Mouse (Mus musculus): Measurements from ENCODE around the gene Wdr18.

The Wdr18 gene

DNA sequence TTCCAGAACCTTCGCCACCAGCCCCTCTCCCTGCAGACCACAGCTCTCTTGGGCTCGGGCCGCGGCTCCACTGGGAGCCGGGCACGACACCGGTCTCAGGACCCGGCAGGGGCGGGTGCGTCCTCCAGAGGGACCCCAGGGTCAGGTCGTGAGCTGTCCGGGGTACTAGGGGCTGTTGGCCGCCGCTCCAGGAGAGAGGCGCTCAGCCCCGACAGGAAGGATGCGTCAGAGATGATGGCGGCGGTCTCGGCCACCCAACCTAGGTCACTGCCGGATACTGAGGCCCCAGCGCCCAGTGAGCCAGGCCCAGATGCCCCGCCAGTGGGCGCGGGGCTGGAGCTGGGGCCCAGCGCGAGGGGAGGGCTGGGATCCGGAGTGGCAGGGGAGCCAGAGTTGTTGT is 17.4 kb downstream of the Wdr18 start:
- DNase-seq (ENCODE audit: low spot score in 2 of 2): no peak

DNA sequence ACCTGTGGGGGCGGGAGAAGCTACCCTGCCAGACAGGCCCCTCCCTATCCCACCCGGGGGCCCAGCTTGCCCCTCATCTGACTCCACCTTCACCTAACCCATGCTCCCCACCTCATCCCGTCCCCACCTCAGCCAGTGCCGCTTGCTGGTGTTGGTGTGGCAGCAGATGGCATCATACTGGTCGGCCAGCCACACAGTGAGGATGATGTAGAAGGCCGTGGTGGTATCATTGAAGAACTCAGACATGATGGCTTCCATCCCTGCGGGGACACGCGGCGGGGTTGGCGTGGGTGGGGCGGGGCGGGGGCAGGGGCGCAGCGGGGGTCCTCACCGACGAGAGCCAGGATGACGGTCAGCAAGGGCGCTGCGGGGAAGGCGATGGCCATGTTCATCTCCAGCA is 18.1 kb downstream of the Wdr18 start:
- no peak for DNase-seq (ENCODE audit: low spot score in 2 of 2)

DNA sequence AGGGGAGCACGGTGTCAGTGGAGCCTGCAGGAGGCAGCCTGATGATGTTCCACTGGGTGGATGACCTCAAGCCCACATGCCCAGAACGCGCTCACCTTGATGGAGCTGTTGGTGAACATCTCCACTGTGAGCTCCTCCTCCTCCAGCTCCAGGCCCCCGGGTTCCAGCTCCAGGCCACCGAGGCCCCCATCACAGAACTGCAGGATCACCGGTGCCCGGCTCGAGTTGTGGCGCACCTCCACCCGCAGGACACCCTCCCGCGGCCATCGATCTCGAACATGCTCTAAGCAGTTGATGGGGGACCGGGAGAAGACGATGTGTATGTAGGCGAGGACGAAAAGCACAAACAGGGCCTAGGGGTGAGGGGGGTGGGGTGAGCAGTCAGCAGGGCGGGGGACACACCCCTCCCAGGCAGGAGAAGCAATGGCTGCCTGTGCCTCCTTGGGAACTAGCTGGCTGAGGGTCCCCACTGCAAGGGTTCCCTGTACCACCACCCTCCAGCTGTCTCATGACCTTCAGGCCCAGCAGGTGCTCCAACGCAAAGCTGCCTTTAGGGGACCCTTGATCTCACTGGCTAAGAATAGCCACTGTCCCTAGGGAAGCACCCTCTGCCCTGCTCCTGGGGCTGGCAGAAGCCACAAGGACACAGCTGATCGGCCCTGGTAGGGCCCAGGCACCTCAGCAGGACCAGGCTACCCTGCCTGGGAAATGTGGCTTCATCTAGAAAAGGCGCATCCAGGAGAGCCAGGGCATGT is 19.6 kb downstream of the Wdr18 start:
- DNase-seq (ENCODE audit: low spot score in 2 of 2): no peak

DNA sequence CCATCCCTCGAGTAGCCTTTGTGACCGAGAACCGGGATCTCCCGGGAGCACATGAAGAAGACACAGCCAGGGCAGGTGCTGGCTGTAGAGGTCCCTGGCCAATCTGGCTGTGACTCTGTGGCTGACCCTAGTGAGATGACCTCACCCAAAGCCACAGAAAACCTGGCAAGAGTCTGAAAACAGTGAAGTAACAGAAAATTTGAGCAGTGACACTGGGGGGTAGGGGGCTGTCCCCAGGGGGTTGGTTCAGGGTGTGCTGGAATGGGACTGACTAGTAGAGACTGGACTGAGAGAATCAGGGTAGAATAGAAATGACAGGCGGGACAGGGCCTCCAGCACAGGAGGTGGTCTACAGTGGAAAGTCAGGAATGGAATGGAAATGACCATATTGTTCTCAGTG is 23.3 kb downstream of the Wdr18 start:
- DNase-seq (ENCODE audit: low spot score in 2 of 2): no peak

DNA sequence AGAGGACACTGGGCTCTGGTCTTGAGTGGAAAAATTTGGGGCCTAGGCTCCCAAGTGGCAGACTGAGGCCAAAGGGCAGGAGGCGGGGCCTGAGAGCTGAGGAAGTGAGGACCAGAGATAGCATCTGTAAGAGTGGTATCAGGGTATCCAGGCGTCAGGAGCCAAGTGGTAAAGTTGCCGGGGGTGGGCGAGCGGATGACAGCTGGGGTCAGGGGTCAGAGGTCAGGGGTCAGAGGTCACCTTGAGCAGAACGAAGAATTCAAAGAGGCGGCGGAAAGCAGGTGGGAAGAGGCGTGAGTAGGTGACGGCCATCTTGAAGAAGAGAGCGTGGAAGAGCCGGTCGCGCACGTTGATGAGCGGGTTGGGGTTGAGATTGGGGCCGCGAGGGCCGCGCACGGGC is 23.7 kb downstream of the Wdr18 start:
- peak; percentile 56 to 71 for DNase-seq (ENCODE audit: low spot score in 2 of 2)

DNA sequence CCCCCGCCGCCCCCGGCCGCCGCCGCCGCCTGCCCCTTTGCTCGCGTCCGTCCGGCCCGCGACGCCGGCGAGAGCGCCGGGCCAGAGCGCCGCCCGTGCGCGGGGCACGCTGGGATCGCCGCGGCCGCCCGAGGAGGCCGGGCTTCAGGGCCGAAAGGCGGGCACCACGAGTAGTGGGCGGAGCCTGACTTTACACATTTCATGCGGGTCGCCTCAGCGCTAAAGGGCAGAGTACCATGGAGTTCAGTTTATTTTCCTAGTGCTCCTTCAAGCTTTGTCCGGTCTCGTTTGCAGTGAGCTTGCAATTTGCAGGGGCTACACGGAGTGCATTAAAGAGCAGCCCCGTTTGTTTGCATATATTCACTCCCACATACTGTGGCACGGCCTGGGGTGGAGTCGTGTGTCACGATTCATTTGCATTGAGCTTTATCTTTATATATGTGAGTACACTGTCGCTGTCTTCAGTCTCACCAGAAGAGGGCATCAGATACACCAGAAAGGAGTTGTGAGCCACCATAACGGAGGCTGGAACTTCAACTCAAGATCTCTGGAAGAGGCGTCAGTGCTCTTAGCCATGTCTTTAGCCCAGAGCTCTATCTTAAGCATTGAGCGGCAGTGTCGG is 24.4 kb downstream of the Wdr18 start, which contains the start of gene Tmem259:
Gene Tmem259 (minus strand): TSS at position 136 of the 622 bp plus-strand sequence.
- DNase-seq (ENCODE audit: low spot score in 2 of 2): peak; percentile 77 to 79

DNA sequence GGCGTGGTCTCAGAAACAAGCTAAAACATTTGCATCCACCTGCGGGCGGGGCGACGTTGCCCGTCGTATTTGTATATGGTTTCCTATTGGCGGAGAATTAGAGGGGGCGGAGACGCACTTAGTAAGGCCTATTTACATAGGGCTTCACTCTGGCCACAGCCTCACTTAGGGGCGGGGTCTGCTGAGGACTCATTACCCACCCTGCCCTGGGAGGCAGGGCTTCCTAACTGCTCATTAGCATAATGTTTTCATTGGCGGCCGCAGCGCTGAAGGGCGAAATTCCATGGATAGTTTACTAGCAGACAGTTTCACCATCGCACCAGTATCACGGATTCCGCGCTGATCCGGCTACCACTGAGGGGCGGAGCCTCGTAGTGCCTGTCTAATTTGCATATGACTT is 24.9 kb downstream of the Wdr18 start:
- DNase-seq (ENCODE audit: low spot score in 2 of 2): peak; percentile 96 to 98

DNA sequence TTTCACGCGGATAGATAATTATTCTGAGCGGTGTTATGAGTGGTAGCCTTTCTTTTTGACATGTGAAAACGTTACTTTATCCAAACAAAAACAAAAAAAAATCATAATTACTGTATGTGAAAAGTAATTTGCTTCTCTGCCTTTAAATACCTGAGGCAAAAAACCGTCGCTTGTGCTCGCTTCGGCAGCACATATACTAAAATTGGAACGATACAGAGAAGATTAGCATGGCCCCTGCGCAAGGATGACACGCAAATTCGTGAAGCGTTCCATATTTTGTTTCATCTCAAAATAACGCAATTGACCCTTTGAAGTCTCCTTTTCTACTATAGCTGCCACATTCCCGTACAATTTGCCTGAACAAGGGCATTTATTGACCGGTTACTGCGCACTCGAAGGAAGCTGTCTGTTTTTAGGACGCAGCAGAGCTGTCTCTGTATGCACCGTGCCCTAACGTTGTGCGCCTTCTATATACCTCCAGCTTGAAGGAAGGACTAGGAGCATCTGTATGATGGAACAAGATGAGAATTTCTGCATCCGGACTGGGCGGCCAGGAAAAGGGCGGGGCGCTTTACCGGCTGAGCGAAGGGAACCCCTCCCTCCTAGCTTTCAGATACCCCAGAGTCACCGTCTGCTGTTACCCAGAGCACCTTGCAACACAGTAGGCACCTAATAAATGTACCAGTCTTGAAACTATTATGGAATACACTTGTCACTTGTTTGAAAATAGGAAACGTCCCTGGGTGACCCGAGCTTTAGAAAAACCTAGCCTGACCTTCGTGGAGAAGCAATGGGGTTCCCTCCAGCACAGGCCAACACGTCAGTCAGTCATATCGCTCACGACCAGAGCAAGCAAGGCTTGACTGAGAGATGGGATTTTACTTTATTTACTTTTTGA is 25.6 kb downstream of the Wdr18 start:
- DNase-seq (ENCODE audit: low spot score in 2 of 2): peak; percentile 58 to 61

DNA sequence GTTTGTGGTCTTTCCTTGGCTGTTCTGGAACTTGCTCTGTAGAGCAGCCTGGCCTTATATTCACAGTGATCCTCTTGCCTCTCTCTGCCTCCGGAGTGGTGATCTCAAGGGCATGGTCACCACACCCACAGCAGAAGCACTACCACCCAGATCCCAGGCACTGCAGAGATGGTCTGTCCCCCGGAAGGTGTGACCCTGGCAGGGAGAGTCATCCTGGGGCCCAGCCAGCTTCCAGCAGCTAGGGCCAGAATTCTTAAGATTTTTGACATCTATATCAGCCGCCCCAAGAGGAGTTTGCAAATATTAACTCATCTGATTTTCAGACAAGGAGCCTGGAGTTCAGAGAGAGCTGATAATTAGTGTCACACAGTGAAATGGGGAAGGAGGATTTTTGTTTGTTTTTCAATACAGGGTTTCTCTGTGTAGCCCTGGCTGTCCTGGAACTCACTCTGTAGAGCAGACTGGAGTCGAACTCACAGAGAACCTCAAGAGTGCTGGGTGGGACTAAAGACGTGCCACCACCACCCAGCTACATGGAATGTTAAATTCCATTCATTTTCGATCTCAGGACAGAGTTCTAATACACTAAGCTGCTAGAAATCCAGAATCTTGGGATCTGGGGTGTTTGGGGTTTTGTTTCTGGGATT is 26.4 kb downstream of the Wdr18 start:
- DNase-seq (ENCODE audit: low spot score in 2 of 2): no peak

DNA sequence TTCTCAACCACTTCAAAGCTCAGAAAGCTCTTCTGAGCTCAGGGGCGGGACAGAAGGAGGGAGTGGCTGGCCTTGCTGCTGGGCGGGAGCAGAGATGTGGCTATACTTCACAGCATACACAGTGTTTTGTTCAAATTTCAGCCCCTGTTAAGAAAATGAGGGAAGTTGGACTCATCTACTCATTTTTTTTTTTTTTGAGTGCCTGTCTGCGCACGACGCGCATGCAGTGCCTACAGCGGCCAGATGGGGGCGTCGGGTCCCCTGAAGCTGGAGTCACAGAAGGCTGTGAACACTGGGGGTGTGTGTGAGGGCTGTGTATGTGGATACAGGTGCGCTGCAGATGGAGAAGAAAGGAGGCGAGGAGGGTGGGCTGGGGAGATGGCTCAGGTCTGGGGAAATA is 27.0 kb downstream of the Wdr18 start:
- DNase-seq (ENCODE audit: low spot score in 2 of 2): peak; percentile 69 to 76

DNA sequence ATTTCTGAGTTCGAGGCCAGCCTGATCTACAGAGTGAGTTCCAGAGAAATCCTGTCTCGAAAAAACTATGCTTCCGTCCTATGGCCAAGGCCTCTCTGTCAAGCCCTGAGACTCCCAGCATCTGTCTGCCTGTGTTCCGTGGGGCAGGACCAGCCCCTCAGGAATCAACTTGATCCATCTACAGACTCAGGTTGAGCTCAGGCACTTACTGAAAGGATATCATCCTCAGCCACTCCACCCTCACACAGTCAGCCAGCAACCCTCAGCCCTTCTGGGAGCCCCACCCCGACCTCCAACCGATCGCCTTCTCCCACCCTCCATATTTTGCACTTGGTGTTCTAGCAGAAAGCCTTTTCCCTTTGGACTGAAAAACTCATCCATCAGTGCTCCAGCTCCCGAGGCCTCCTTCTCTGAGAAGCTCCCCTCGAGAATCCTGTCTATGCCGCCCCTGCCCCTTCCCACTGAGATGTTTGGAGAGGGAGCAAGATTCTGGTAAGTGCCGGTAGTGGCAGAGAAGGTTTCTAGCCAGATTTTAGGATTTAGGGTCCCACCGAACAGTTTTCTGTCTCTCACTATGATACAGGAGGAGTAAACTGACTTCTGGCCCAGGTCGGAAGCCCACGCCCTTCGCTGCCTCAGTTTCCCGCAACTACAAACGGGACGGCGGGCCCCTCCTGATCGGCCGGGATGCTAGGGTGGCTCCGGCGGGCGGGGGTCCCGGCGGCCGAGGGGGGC is 28.0 kb downstream of the Wdr18 start:
- DNase-seq (ENCODE audit: low spot score in 2 of 2): no peak

DNA sequence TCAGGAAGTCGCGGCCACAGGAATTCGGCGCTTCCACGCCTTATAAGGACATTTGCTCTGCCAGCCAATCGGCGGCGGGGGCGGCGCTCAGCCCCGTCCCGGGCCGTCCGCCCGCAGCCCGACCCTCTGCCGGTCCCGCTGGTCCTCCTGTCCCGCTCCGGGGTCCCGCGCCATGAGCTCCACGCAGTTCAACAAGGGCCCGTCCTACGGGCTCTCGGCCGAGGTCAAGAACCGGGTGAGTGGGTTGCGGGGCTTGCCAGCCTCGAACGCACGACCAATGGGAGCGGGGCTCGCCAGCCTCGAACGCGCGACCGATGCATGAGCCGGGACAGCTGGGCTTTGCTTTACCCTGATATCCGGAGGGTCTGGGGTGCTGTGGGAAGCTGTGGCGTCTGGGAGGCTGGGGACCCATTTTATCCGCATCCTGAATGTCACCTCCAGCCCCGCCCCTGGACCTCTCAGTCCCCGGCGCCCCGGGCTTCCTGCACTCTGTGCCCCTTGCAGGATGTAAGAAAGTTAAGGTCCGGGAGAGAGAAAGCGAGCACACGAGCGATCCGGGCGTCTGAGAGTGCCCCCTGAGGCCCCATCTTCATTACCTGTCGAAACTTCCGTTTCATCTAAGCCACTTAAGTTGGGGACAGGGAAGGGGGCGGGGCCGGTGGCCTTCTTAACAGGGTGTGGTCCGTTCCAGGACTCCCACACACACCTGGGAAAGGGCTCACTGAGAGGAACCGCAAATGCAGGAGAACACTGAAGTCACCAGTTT is 28.7 kb downstream of the Wdr18 start, which contains the start of gene Cnn2:
Gene Cnn2 (plus strand): TSS at position 79 of the 766 bp plus-strand sequence.
- no peak for DNase-seq (ENCODE audit: low spot score in 2 of 2)

DNA sequence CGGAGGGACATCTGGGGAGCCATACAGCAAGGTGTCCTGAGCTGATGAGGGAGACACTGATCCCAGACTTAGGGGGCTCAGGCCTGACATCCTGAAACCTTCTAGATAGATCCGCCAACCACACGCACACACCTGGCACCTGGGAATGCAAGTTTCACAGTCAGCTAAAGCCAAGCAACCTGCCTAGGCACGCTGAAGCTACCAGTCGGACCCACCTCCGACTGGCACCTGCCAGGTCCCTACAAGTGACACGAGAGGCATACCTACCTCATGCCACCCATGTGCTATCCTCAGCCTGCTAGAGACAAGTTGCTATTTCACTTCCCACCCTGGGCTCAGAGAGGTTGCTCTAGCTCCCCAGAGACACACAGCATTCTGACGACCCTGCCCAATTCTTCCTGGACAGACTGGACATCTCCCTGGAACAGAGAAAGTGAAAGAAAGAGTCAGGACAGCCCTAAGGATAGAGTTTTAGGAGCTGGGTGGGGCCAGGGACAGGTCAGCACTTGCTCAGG is 29.4 kb downstream of the Wdr18 start:
- DNase-seq (ENCODE audit: low spot score in 2 of 2): no peak

DNA sequence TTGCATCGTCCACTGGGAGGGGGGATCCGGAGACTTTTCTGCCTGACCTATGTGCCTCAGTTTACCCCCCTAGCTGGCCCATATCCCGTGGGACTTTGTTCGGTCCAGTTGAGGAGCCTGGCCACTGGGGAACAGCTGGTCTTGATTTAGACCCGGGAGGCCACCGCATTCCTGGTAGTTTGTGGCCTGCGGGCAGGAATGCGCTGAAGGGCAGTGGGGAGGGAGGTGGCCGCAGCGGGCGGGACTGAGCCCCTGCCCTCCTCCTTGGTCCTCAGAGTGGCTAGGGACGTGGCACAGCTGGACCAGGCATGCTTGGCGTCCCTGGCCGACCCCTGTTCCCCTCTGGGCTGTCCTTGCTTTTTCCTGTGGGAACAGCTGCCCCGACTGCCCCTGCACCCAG is 29.9 kb downstream of the Wdr18 start:
- DNase-seq (ENCODE audit: low spot score in 2 of 2): no peak

DNA sequence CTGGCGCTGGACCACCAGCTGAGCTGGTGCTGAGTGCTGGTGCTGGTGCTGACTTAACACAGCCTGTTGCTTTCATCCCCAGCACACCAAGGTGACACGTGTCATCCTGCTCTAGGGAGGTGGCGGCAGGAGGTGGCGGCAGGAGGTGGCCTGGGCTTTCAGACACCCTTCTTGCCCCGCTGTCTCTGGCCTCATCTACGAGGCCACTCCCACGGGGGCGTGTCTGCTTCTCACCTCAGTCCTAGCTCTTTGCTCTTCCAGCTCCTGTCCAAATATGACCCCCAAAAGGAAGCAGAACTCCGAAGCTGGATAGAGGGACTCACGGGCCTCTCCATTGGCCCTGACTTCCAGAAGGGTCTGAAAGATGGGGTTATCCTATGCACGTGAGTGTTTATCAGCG is 31.1 kb downstream of the Wdr18 start:
- DNase-seq (ENCODE audit: low spot score in 2 of 2): no peak

DNA sequence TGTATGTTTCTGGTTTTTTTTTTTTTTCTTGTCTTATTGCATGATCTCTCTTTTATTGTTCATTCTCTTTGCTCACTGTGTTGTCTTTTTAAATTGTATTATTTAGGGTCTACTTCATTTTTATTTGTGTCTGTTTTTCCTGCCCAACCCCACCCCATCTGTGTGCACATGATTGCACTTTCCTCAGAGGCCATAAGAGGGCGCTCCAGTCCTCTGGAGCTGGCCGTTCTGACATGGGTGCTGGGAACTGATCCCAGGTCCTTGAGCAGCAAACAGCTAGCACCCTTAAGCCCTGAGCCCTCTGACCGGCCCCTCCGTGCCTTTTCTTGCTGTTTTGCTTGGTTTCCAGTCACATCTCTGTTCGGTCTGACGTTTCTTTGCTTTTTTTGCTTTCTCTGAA is 31.6 kb downstream of the Wdr18 start:
- no peak for DNase-seq (ENCODE audit: low spot score in 2 of 2)

DNA sequence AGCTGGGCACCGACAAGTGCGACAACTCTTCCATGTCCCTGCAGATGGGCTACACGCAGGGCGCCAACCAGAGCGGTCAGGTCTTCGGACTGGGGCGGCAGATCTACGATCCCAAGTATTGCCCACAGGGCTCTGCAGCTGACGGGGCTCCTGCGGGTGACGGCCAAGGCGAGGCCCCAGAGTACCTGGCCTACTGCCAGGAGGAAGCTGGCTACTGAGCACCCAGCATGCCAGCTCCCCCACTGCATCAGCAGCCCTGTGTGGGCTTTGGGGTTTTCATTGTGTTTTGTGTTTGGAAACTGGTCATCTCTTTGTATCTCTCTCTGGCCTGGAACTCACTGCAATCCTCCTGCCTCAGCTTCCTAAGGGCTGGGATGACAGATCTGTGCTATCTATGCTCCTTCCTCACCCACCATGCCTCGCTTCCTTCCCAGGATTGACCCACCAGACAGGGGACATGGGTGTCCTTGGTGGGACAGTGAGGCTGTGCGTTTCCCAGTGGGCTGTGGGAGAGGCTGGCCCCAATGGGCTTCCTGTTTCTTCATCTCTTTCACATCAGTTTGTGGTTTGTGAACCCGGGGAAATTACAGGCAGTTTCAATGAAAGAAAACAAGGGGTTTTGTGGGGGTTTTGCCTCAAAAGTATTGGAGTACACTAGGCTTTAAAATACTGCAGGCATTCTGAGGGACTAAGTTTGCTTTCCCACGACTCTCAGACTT is 34.6 kb downstream of the Wdr18 start:
- no peak for DNase-seq (ENCODE audit: low spot score in 2 of 2)

DNA sequence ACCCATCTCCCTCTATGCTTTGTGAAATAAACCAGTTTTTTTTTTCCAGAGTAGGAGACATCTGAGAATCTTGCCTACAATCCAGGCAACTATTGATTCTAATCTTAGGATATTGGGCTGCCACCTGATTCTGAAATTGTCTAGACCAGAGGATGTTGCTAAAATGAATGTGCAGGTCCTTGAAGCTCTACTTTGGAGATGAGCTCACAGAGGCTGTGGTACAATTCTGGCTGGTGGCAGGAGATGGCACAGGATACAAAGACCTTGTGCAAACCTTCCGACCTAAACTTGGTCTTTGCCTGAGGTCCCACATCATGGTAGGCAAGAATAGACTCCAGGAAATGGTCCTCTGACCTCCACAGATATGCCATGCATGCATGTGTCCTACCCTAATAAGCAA is 35.7 kb downstream of the Wdr18 start:
- DNase-seq (ENCODE audit: low spot score in 2 of 2): no peak

DNA sequence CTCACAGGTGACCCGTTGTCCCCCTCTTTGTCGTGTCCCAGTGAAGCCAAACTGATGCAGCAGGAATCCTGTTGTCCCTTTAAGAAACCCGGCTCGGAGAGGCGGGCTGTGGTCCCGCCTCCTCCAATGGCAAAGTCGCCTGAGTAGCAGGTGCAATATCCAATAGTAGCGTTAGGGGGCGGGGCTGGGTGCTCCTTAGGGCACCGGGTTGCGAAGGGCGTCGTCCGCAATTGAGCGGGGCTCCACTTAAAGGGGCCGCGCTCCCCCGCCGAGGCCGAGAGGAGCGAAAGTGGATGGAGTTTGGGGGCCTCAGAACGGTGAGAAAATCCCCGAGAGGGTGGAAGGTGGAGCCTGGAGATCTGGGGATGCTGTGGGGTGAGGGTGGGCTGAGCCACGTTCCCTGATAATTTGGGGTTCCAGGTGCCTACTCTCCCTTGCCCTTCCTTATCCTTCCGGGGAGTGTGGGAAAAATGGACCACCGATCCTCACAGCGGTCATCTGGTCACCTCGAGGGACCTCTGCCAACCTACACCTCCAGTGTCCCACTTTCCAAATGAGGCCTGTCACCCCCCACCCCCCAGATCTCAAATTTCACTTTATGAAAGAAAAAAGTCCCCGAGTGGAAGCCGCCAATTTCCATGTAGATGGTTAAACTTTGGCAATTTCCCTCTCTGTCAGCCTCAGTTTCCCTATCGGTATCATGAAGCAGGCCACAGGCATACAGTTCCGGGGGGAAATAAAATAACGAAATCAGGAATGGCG is 36.5 kb downstream of the Wdr18 start, which contains the start of gene Abca7:
Gene Abca7 (plus strand): TSS at position 223 of the 762 bp plus-strand sequence.
- peak; percentile 89 to 96 for DNase-seq (ENCODE audit: low spot score in 2 of 2)

Measured in frontal cortex, postnatal 14 days (tissue).